Mouse (Mus musculus) liver, embryonic 13.5 days (tissue): ENCODE results near the gene Eif3g. TPM values are rescaled to one million over a fixed set of nuclear protein-coding genes. Genes with fewer than 3 reads are reported as not detected.

Experiments used
- ATAC-seq: fragments of 200-750 bp; cut with Nextera tagmentation; 2 replicates; pipeline ENCODE4 v1.8.0; 2017; ENCODE audit warnings: low read depth, mild to moderate bottlenecking, moderate number of reproducible peaks, moderate library complexity
- DNase-seq: peaks from one replicate; pipeline ENCODE4 v3.0.0; 2022
- H3K27ac ChIP-seq: fragments of 300-500 bp; sonication (generic); 2 replicates; pipeline ENCODE4 v1.5.1; 2015; ENCODE audit warnings: moderate library complexity, mild to moderate bottlenecking, inconsistent platforms
- H3K27me3 ChIP-seq: fragments of 300-500 bp; sonication (generic); 2 replicates; pipeline ENCODE4 v1.6.1; 2015; ENCODE audit warnings: mild to moderate bottlenecking, inconsistent platforms
- H3K36me3 ChIP-seq: fragments of 300-500 bp; sonication (generic); 2 replicates; pipeline ENCODE4 v1.6.1; 2015; ENCODE audit warnings: mild to moderate bottlenecking, inconsistent platforms
- H3K4me1 ChIP-seq: fragments of 300-500 bp; sonication (generic); replicated peaks from 2 replicates; pipeline ENCODE4 v1.6.1; 2015; ENCODE audit warnings: inconsistent platforms
- H3K4me2 ChIP-seq: fragments of 300-500 bp; sonication (generic); 2 replicates; pipeline ENCODE4 v1.6.1; 2015; ENCODE audit warnings: inconsistent platforms, mild to moderate bottlenecking, moderate library complexity
- H3K4me3 ChIP-seq: fragments of 300-500 bp; sonication (generic); replicated peaks from 2 replicates; pipeline ENCODE4 v1.5.1; 2015; ENCODE audit warnings: mild to moderate bottlenecking, inconsistent platforms
- H3K9ac ChIP-seq: fragments of 300-500 bp; sonication (generic); 2 replicates; pipeline ENCODE4 v1.6.1; 2015; ENCODE audit warnings: mild to moderate bottlenecking, inconsistent platforms
- H3K9me3 ChIP-seq: fragments of 300-500 bp; sonication (generic); replicated peaks from 2 replicates; pipeline ENCODE4 v1.6.1; 2016; ENCODE audit warnings: inconsistent platforms
- WGBS: fragments of 180-500 bp; shearing (Covaris S2); methylation state at CpG from one replicate; pipeline ENCODE4 v1.1.7; 2015; ENCODE audit not compliant: insufficient replicate concordance; 5-methylcytosine and 5-hydroxymethylcytosine counted together
- polyA plus RNA-seq: library from polyadenylated mRNA; unstranded; fragments of >200 nt; fragmentation: Nextera tagmentation; extraction: Ambion mirVana; gene quantifications from 2 replicates; pipeline ENCODE4 v1.2.1, GENCODE M21; 2015

Eif3g gene
- polyA plus RNA-seq, 1 experiment from 2014 or later = 282 TPM

DNA sequence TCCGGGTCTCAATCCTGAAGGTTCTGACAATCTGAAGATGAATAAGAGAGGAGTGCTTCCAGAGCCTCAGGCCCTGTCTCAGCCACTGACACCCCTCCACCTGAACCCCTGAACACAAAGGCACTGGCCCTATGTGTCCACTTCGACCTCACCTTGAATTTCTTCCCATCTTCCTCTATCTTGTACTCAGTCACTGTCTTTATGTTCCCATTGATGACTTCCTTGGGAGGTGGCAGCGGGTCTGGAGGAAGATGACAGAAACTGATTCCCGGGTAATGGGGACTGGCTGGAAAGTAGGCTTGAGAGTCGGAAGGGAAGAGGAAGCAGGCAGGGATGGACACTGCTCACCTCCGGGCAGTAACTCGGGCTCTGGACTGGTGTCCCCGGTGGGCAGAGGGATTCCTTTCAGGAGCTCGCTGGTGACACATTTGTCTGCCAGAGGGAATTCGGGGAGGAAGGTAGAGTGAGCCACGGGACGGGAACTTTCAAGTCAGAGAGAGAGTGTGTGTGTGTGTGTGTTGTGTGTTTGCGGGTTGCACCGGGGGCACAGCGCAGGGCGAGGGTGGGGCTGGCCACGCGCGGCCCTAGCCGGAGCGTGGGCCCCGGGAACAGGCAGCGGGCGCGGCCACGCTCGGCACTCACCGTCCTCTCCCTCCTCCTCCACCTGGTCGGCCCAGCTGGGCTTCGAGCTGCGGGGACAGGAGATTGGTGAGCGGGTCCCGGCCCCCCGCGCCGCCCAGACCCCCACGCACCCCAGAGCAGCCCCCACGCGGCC, 500 bp downstream of the Eif3g start:
- Histone ChIP-seq H3K4me1 (peaks cover 57% of the 10 kb centered on the region), H3K36me3 (peaks cover 48% of the 10 kb centered on the region), H3K27me3 (no peaks in the 10 kb centered on the region), H3K27ac (peak overlapping the region; percentile 80), H3K9ac (peak overlapping the region; percentile 95), H3K4me3 (peak overlapping the region; percentile 97), H3K4me2 (peak overlapping the region; percentile 86), H3K9me3 (no peaks in the 10 kb centered on the region)
- DNase-seq (no peak), ATAC-seq (peak; percentile 68)
- WGBS = 2% methylated on average over 32 of the region's 39 CpGs

DNA sequence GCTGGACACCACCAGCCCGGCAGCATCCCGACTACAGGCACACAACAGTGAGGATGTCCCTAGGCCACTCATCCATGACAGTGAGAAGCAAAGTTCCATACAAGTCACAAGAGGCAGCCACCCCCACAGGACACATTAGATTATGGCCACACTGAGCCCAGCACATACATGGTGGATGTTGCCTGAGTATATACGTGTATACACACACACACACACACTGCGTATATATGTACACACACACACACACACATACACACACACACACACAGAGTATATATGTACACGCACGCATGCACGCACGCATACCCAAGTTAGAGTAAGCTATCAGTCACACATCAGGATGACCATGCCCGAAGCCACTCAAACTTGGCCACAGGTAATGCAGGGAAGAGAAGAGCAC, 3.0 kb downstream of the Eif3g start:
- Histone ChIP-seq H3K9ac (no peak overlapping the region), H3K4me2 (no peak overlapping the region), H3K4me1 (peaks cover 60% of the 10 kb centered on the region), H3K27ac (no peak overlapping the region), H3K9me3 (no peaks in the 10 kb centered on the region), H3K4me3 (0 out of 2 replicates have a peak overlapping the region, but pooled peaks have one; percentile 10), H3K36me3 (peaks cover 73% of the 10 kb centered on the region), H3K27me3 (no peaks in the 10 kb centered on the region)
- ATAC-seq (no peak), DNase-seq (no peak)
- WGBS = 91% methylated on average over 9 of the region's 9 CpGs

DNA sequence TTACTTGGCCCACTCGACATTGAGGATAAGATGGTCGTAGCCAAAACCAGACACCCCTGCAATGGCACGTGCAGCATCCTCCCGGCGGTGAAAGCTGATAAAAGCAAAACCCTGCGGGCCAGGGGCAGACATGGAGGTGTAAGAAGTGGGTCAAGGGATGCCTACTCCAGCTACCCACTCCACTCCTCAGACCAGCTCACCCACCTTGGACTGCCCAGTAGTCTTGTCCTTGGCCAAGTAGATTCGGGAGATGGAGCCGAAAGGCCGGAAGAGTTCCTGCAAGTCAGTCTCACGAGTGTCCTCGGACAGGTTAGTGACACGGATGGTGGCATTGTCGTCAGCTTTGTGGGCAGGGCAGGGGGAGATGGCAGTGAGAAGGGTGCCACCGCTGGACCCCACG, 3.8 kb downstream of the Eif3g start:
- no peak overlapping the region for H3K27ac ChIP-seq
- no peak for ATAC-seq
- 82% methylated on average over 15 of the region's 15 CpGs for WGBS

DNA sequence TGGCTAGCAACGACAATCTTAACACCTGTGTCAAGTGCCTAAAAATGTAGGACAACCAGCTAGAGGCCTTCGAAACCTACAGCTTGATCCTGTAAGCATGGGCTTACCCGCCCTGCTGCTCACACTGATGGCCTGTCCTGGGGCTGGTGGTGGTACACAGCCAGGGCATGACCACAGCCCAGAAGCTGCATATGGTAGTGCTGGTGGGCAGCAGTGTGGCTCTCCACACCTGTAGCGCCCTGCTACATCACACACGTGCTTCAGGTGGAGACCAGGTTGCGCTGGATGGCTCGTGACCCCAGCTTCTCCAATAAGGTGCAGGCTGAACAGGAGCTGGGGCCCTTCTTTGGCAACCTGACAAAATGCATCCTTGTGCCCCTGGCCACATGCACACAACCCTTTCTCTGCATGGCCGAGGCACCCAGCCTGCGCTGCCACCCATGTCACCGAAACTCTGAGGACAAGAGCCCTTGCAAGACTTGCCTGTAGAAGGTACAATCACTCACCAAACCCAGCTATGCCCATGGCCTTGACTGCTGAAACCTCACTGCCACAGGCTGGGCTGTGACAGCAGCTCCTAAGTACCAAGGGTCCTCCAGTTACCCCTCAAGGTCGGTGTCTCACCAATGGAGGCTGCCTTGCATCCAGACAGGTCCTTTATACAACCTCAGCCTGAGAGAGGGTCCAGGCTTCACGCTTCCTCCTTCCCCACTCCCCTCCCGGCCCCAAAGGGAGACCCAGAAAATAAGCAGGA, 4.7 kb downstream of the Eif3g start:
- H3K9ac ChIP-seq = no peak overlapping the region
- 73% methylated on average over 13 of the region's 13 CpGs for WGBS
- H3K9me3 ChIP-seq = no peaks in the 10 kb centered on the region
- DNase-seq = no peak
- H3K4me3 ChIP-seq = no peak overlapping the region
- H3K4me2 ChIP-seq = no peak overlapping the region
- no peaks in the 10 kb centered on the region for H3K27me3 ChIP-seq
- peaks cover 70% of the 10 kb centered on the region for H3K4me1 ChIP-seq
- H3K36me3 ChIP-seq = peaks cover 85% of the 10 kb centered on the region
- no peak for ATAC-seq
- peak overlapping the region; percentile 47 for H3K27ac ChIP-seq

More for the DNA sequence above, 3.8 kb downstream of the Eif3g start:
- Histone ChIP-seq H3K4me1 (peaks cover 67% of the 10 kb centered on the region), H3K27me3 (no peaks in the 10 kb centered on the region), H3K9ac (no peak overlapping the region), H3K4me2 (no peak overlapping the region), H3K9me3 (no peaks in the 10 kb centered on the region), H3K36me3 (peaks cover 81% of the 10 kb centered on the region), H3K4me3 (no peak overlapping the region)
- DNase-seq = no peak

DNA sequence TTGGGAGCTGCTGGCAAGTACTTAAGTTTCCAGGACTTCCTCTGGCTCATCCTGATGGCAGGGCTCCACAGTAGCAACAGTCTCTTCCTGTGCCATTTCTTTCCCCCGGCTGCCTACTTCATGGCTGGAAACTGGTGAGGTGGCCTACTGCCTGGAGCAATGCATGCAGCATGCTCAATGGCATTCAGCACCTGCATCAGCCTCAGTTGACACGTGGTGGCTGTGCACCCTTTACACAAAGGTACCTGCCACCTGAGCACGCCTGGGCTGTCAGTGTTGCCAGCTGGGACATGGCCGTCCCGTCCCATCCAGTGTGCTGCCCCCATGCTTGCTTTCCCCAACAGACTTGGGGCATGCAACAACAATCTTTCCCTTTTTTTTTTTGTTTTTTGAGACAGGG, 5.4 kb downstream of the Eif3g start:
- H3K36me3 ChIP-seq = peaks cover 85% of the 10 kb centered on the region
- H3K27ac ChIP-seq = peak overlapping the region; percentile 47
- H3K4me1 ChIP-seq = peaks cover 73% of the 10 kb centered on the region

DNA sequence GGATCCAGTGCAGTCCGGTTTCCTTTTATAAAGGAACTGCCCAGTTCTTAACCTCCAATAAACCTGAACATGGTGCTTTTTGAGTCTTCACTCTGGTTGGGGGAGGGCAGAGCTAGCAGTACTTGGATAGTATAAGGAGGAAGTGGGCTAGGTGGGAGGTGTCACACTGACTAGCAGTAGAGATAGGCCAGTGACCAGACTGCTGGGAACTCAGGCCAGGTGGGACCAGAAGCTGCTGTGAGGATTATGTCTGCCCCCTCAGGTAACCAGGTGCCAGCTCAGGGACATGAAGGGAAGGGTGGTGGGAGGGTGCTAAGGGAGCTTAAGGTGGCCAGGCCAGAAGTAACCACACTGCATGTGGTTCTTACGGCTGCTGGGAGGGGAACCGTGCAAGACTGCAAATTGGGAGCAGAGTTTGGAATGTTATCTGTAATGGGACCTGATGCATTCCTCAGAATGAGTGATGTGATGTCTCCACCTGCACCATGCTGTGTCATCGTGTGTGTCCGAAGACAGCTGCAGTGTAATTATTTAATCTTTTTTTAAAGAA, 6.2 kb downstream of the Eif3g start:
- Histone ChIP-seq H3K4me2 (no peak overlapping the region), H3K9me3 (no peaks in the 10 kb centered on the region), H3K27me3 (no peaks in the 10 kb centered on the region), H3K9ac (0 out of 2 replicates have a peak overlapping the region, but pooled peaks have one; percentile 15), H3K27ac (peak overlapping the region; percentile 90), H3K36me3 (peaks cover 80% of the 10 kb centered on the region), H3K4me3 (no peak overlapping the region), H3K4me1 (peaks cover 67% of the 10 kb centered on the region)
- DNase-seq (no peak), ATAC-seq (no peak)
- 49% methylated on average over 5 of the region's 5 CpGs for WGBS

More for the DNA sequence above, 5.4 kb downstream of the Eif3g start:
- H3K4me2 ChIP-seq = no peak overlapping the region
- WGBS = 57% methylated on average over 5 of the region's 5 CpGs
- H3K4me3 ChIP-seq = no peak overlapping the region
- H3K9me3 ChIP-seq = no peaks in the 10 kb centered on the region
- H3K27me3 ChIP-seq = no peaks in the 10 kb centered on the region
- ATAC-seq (no peak), DNase-seq (no peak)
- H3K9ac ChIP-seq = no peak overlapping the region

DNA sequence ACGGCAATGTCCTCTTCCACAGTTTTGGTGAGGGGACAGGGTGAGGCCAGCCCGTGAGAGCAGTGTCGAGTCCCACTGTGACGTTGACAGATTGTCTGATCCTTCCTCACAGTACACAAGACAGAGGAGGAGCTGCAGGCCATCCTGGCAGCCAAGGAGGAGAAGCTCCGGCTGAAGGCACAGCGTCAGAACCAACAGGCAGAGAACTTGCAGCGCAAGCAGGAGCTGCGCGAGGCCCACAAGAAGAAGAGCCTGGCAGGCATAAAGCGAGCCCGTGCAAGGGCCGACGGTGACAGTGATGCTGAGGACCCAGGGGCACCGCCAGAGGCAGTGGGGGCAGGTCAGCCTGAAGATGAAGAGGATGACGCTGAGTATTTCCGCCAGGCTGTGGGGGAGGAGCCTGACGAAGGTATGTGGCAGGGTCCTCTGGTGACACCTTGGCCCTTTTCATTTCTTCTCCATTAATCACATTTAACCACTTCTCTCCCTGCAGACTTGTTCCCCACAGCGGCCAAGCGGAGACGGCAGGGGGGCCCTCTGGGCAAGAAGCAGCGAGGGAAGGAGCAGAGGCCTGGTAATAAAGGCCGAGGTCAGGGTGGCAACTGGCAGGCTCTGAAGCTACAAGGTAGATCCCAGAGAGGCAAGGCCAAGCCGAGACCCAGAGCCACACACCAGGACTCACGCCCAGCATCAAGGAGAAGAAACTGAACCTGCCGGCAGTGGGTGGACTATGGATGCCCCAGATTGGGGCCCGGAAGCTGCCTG, 6.9 kb downstream of the Eif3g start:
- Histone ChIP-seq H3K4me1 (peaks cover 64% of the 10 kb centered on the region), H3K36me3 (peaks cover 73% of the 10 kb centered on the region), H3K4me2 (no peak overlapping the region), H3K27ac (peak overlapping the region; percentile 90), H3K9ac (0 out of 2 replicates have a peak overlapping the region, but pooled peaks have one; percentile 15), H3K27me3 (no peaks in the 10 kb centered on the region), H3K4me3 (peak overlapping the region; percentile 14; the same call in 1 of the 2 replicates), H3K9me3 (no peaks in the 10 kb centered on the region)
- DNase-seq (no peak), ATAC-seq (no peak)
- 73% methylated on average over 26 of the region's 26 CpGs for WGBS

DNA sequence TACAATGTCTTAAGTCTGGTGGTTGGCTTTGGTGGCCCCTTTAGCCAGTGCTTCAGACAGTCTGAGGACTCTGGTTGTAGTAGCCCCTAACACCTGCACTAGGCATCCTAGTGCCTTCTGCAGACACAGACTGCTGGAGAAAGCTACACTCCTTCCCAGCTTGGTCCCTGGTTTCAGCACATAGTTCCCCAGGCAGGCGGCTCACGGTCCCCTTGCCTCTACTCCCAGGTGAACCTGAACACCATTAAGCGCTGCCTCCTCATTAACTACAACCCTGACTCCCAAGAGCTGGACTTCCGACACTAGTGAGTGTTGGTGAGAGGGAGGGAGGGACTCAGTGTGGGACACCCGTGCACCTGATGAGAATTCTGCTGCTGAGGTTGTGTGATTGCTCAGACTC, 8.0 kb downstream of the Eif3g start:
- peaks cover 53% of the 10 kb centered on the region for H3K4me1 ChIP-seq
- no peaks in the 10 kb centered on the region for H3K27me3 ChIP-seq
- WGBS = 89% methylated on average over 5 of the region's 5 CpGs
- H3K4me2 ChIP-seq = peak overlapping the region; percentile 95
- peak overlapping the region; percentile 90 for H3K27ac ChIP-seq
- DNase-seq (no peak), ATAC-seq (no peak)
- H3K9me3 ChIP-seq = no peaks in the 10 kb centered on the region
- H3K36me3 ChIP-seq = peaks cover 62% of the 10 kb centered on the region
- H3K4me3 ChIP-seq = peak overlapping the region; percentile 95
- peak overlapping the region; percentile 96 for H3K9ac ChIP-seq

DNA sequence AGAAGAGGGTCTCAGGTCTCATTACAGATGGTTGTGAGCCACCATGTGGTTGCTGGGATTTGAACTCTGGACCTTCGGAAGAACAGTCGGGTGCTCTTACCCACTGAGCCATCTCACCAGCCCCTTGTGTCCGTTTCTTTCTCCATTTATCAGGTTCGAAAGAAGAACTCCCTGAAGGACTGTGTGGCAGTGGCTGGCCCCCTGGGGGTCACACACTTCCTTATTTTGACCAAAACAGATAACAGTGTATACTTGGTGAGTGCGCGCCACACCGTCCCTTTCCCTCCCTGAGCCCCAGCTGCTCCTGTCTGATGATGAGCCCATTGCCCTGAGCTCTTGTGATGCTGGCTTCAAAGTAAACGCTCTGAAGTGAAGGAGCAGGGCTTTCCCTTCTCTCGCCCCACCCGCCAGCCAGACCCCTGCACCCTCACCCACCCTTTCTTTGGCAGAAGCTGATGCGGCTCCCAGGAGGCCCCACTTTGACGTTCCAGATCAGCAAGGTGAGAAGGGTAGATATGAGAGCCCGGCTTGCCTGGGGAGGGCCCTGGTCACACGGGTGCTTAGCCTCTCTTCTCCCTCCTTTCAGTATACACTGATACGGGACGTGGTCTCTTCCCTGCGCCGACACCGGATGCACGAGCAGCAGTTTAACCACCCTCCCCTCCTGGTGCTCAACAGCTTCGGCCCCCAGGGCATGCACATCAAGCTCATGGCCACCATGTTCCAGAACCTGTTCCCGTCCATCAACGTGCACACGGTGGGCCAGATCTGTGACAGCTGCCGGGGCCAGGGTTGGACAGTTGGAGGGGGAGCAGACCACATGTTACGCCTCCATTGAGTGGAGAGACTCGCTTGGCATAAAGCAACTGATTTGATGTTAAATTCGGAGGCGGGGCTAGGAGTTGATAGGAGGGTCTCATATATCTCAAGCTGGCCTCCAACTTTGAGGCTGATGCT, 9.0 kb downstream of the Eif3g start:
- Histone ChIP-seq H3K4me3 (peak overlapping the region; percentile 95), H3K27me3 (no peaks in the 10 kb centered on the region), H3K4me2 (peak overlapping the region; percentile 95), H3K27ac (peak overlapping the region; percentile 90), H3K9ac (peak overlapping the region; percentile 96), H3K36me3 (peaks cover 53% of the 10 kb centered on the region), H3K4me1 (peaks cover 50% of the 10 kb centered on the region), H3K9me3 (no peaks in the 10 kb centered on the region)
- ATAC-seq (peak; percentile 74), DNase-seq (peak; percentile 71)
- WGBS = 29% methylated on average over 29 of the region's 29 CpGs

DNA sequence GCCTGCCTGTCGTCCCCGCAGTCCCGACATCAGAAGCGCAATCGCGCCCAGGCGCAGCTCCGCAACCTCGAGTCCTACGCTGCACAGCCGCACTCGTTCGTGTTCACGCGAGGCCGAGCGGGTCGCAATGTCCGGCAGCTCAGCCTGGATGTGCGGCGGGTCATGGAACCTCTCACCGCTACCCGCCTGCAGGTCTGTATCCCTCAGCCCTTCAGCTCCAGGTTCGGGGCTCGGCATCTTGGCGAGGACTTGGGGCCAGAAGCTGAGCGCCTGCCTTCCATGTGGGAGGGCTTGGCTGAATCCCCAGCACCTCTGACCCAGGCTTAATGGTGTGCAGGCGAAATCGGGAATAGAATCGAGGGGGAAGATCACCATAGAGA, 10.0 kb downstream of the Eif3g start:
- Histone ChIP-seq H3K4me3 (peak overlapping the region; percentile 95), H3K9ac (peak overlapping the region; percentile 96), H3K36me3 (peaks cover 42% of the 10 kb centered on the region), H3K4me1 (peaks cover 44% of the 10 kb centered on the region), H3K4me2 (peak overlapping the region; percentile 95), H3K27me3 (no peaks in the 10 kb centered on the region), H3K9me3 (no peaks in the 10 kb centered on the region), H3K27ac (peak overlapping the region; percentile 90)
- under 1% methylated on average over 30 of the region's 30 CpGs for WGBS
- ATAC-seq = peak; percentile 11
- DNase-seq = no peak
